Mouse (Mus musculus): ENCODE results near the gene Ift81. TPM values are rescaled to one million over a fixed set of nuclear protein-coding genes. Genes with fewer than 3 reads are reported as not detected.

The Ift81 gene
- polyA plus RNA-seq (2012), result 0.84 and 1.2 TPM in 2 replicates

GRCm38 (mm10) chr5:122613908-122614732 is at the start of gene Ift81:
TSS of gene Ift81 (minus strand) at chr5:122614518.

GRCm38 (mm10) chr5:122643701-122644100 is 29.4 kb upstream of the Ift81 start, which contains the start of gene P2rx7:
TSS of gene P2rx7 (plus strand) at chr5:122643911.

GRCm38 (mm10) chr5:122502077-122502941 is 112.0 kb downstream of the Ift81 start, which contains the start of gene Atp2a2:
TSS of gene Atp2a2 (minus strand) at chr5:122502225.

Other genes with a start within 250 kb of the Ift81 start
- 37.5 and 39.2 TPM in 2 replicates for gene Gpn3, start 242.6 kb downstream of the Ift81 start, polyA plus RNA-seq (2012)
- 45.8 and 47.2 TPM in 2 replicates for gene Fam216a, start 242.2 kb downstream of the Ift81 start, polyA plus RNA-seq (2012)
- gene Arpc3, start 222.6 kb downstream of the Ift81 start, polyA plus RNA-seq (2012), result 52.9 and 66.4 TPM in 2 replicates
- gene Anapc7, start 192.8 kb downstream of the Ift81 start, polyA plus RNA-seq (2012), result 16.9 and 25.5 TPM in 2 replicates
- 41.9 and 48.4 TPM in 2 replicates for gene Atp2a2, start 112.3 kb downstream of the Ift81 start, polyA plus RNA-seq (2012)
- gene P2rx7, start 29.4 kb upstream of the Ift81 start, polyA plus RNA-seq (2012), result 0.94 and 4.6 TPM in 2 replicates
- 6.0 and 7.7 TPM in 2 replicates for gene P2rx4, start 93.0 kb upstream of the Ift81 start, polyA plus RNA-seq (2012)
- gene Camkk2, start 164.9 kb upstream of the Ift81 start, polyA plus RNA-seq (2012), result 41.9 and 52.5 TPM in 2 replicates
- 247 and 256 TPM in 2 replicates for gene Anapc5, start 206.8 kb upstream of the Ift81 start, polyA plus RNA-seq (2012)
- gene Rnf34, start 235.5 kb upstream of the Ift81 start, polyA plus RNA-seq (2012), result 4.2 and 4.9 TPM in 2 replicates

Data from megakaryocyte-erythroid progenitor cell, adult 5 weeks (primary cell).